Mouse (Mus musculus): ENCODE data around the gene Kctd18. TPM values are rescaled to one million over a fixed set of nuclear protein-coding genes. Genes with fewer than 3 reads are reported as not detected.
"Not testable (repeated sequence)": the region's sequence is repeated elsewhere in the genome, so short reads cannot be mapped to it uniquely, and the experiment has no call there.

Kctd18 gene
- polyA plus RNA-seq, 1 experiment from 2014 or later: 25.5 TPM

- H3K4me3 ChIP-seq; H3K9ac ChIP-seq; H3K4me1 ChIP-seq (replicated peaks); H3K9me3 ChIP-seq; H3K4me2 ChIP-seq; H3K27me3 ChIP-seq; H3K27ac ChIP-seq (replicated peaks); ATAC-seq (ENCODE audit: low FRiP score, low read depth); H3K36me3 ChIP-seq: not testable (repeated sequence)
- WGBS: 98% methylated on average over 9 of the region's 9 CpGs
These were observed 18.6 kb upstream of the Kctd18 start for GRCm38 (mm10) chr1:58037306-58037705.

DNA sequence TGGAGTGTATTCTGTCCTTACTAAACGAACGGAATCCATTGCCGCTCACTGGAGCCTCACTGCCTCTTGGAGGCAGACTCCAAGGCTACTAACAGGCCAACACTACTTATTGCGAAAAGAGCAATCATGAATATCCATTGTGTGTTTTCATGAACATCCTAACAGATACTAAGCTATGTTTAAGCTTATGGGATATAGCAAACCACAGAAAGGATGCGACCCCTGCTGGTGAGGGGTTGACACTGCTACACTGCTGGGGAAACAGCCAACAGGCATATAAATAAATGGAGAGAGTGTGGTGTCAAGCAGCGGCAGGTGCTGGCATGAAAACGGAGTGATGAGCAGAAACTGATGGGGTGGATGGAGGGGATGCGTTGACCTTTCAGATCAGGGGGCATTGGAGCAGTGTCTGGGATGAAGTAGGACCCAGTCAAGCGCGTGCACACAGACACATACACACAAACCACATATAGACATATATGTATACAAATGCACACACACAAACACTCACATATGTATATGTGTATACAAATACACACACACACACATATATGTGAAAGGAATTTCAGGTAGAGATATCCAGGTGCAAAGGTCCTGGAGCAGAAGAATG lies 12.5 kb upstream of the Kctd18 start:
- Histone ChIP-seq H3K9me3 (no peaks in the 10 kb centered on the region), H3K27ac (replicated peaks) (no peak overlapping the region; the same call in 1 of the 2 replicates)
- 60% methylated on average over 10 of the region's 10 CpGs for WGBS

GRCm38 (mm10) chr1:58030156-58030871 lies 11.6 kb upstream of the Kctd18 start:
- H3K36me3 ChIP-seq: no peaks in the 10 kb centered on the region
- H3K9ac ChIP-seq: no peak overlapping the region
- peak overlapping the region; percentile 47 for H3K4me2 ChIP-seq
- no peaks in the 10 kb centered on the region for H3K9me3 ChIP-seq
- 0 out of 2 replicates have a peak, but pooled peaks cover 13% of the 10 kb centered on the region for H3K4me1 ChIP-seq (replicated peaks)
- WGBS: 36% methylated on average over 13 of the region's 13 CpGs
- H3K4me3 ChIP-seq: no peak overlapping the region
- H3K27ac ChIP-seq (replicated peaks): peak overlapping the region; percentile 68
- no peaks in the 10 kb centered on the region for H3K27me3 ChIP-seq
- ATAC-seq (ENCODE audit: low FRiP score, low read depth): peak; percentile 93

More for the DNA sequence above, 12.5 kb upstream of the Kctd18 start:
- H3K4me3 ChIP-seq: no peak overlapping the region
- no peak overlapping the region for H3K9ac ChIP-seq
- H3K4me2 ChIP-seq: no peak overlapping the region
- H3K27me3 ChIP-seq: no peaks in the 10 kb centered on the region
- 0 out of 2 replicates have a peak, but pooled peaks cover 13% of the 10 kb centered on the region for H3K4me1 ChIP-seq (replicated peaks)
- H3K36me3 ChIP-seq: no peaks in the 10 kb centered on the region
- ATAC-seq (ENCODE audit: low FRiP score, low read depth): 0 out of 2 replicates have a peak, but pooled peaks have one; percentile 20

DNA sequence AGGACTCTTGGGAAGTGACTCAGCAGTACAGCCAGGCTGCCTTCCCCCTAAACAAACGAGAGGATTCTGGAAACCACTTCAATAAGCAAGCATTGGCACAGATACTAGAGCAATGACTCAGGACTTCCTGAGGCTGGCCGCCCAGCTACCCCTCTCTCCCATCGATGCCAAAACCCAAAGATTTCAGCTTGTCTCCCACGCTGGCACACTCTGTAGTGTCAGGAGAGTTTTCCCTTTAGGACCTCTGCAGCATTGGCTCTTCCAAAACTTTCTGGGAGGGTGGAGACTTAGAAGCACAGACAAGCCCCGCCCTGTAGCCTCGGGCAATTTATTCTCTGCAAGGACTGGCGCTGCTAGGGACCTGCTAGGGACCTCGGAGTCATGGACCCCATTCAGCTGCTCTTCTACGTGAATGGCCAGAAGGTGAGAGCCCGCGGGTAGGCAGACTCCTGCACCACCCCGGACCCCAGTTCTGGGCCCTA lies 10.9 kb upstream of the Kctd18 start, which contains the start of gene Aox1:
Gene Aox1 (plus strand): TSS at position 296 of the 482 bp plus-strand sequence.
- no peaks in the 10 kb centered on the region for H3K36me3 ChIP-seq
- WGBS: 18% methylated on average over 12 of the region's 12 CpGs
- H3K4me1 ChIP-seq (replicated peaks): 0 out of 2 replicates have a peak, but pooled peaks cover 13% of the 10 kb centered on the region
- H3K9ac ChIP-seq: no peak within 1 kb of the TSS
- no peaks in the 10 kb centered on the region for H3K9me3 ChIP-seq
- peak; percentile 70 for ATAC-seq (ENCODE audit: low FRiP score, low read depth)
- no peaks in the 10 kb centered on the region for H3K27me3 ChIP-seq
- H3K27ac ChIP-seq (replicated peaks): peak within 1 kb of the TSS; percentile 68
- peak within 1 kb of the TSS; percentile 47 for H3K4me2 ChIP-seq
- no peak within 1 kb of the TSS for H3K4me3 ChIP-seq

DNA sequence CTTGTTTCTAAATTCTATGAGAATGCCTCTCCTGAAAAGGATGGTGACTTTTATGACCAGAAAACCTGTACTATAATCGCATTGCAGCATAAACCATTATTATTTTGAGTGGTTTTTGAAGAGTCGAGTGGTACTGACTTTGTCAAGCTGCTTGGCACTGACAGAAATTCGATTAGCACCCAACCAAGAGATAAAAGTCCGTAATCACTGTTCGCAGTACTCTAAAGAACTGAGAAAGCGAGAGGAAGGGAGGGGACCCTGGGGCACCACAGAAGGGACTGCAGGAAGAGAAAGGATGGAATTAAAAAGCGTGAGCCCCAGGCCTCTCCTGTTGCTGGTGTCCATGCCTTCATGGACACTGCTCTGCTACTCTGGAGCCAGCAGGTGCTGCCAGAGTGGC lies 9.0 kb upstream of the Kctd18 start:
- WGBS: 90% methylated on average over 7 of the region's 7 CpGs
- H3K4me3 ChIP-seq: no peak overlapping the region
- no peaks in the 10 kb centered on the region for H3K9me3 ChIP-seq
- H3K36me3 ChIP-seq: no peaks in the 10 kb centered on the region
- H3K4me2 ChIP-seq: no peak overlapping the region
- H3K4me1 ChIP-seq (replicated peaks): 0 out of 2 replicates have a peak, but pooled peaks cover 13% of the 10 kb centered on the region
- H3K27me3 ChIP-seq: no peaks in the 10 kb centered on the region
- ATAC-seq (ENCODE audit: low FRiP score, low read depth): no peak
- H3K27ac ChIP-seq (replicated peaks): no peak overlapping the region
- no peak overlapping the region for H3K9ac ChIP-seq

GRCm38 (mm10) chr1:58006388-58006787 lies 12.4 kb downstream of the Kctd18 start:
- not testable (repeated sequence) for H3K9me3 ChIP-seq; H3K36me3 ChIP-seq; H3K4me1 ChIP-seq (replicated peaks); H3K4me3 ChIP-seq; H3K27ac ChIP-seq (replicated peaks); H3K9ac ChIP-seq; H3K27me3 ChIP-seq; ATAC-seq (ENCODE audit: low FRiP score, low read depth); H3K4me2 ChIP-seq
- 94% methylated on average over 7 of the region's 7 CpGs for WGBS

- Histone ChIP-seq H3K27me3 (no peaks in the 10 kb centered on the region), H3K27ac (replicated peaks) (no peak overlapping the region), H3K4me1 (replicated peaks) (peaks cover 13% of the 10 kb centered on the region), H3K9me3 (no peaks in the 10 kb centered on the region), H3K9ac (no peak overlapping the region), H3K36me3 (no peaks in the 10 kb centered on the region), H3K4me2 (no peak overlapping the region), H3K4me3 (no peak overlapping the region)
- ATAC-seq (ENCODE audit: low FRiP score, low read depth): no peak
- WGBS: 83% methylated on average over 3 of the region's 3 CpGs
These were observed 20.6 kb downstream of the Kctd18 start for GRCm38 (mm10) chr1:57998146-57998545.

- Histone ChIP-seq H3K9ac (peak overlapping the region; percentile 63), H3K4me3 (peak overlapping the region; percentile 78), H3K27ac (replicated peaks) (no peak overlapping the region), H3K36me3 (no peaks in the 10 kb centered on the region), H3K27me3 (no peaks in the 10 kb centered on the region), H3K4me1 (replicated peaks) (peaks cover 13% of the 10 kb centered on the region), H3K9me3 (no peaks in the 10 kb centered on the region), H3K4me2 (peak overlapping the region; percentile 85)
- ATAC-seq (ENCODE audit: low FRiP score, low read depth): no peak; the same call in 1 of the 2 replicates
- under 1% methylated on average over 29 of the region's 29 CpGs for WGBS
These were observed 22.6 kb downstream of the Kctd18 start for GRCm38 (mm10) chr1:57996133-57996615.

- peak within 1 kb of the TSS; percentile 93 for H3K27ac ChIP-seq (replicated peaks)
- peaks cover 13% of the 10 kb centered on the region for H3K4me1 ChIP-seq (replicated peaks)
- no peaks in the 10 kb centered on the region for H3K36me3 ChIP-seq
- peak within 1 kb of the TSS; percentile 85 for H3K4me2 ChIP-seq
- H3K4me3 ChIP-seq: peak within 1 kb of the TSS; percentile 78
- H3K9me3 ChIP-seq: no peaks in the 10 kb centered on the region
- WGBS: 7% methylated on average over 30 of the region's 30 CpGs
- H3K27me3 ChIP-seq: no peaks in the 10 kb centered on the region
- peak; percentile 99 for ATAC-seq (ENCODE audit: low FRiP score, low read depth)
- H3K9ac ChIP-seq: peak within 1 kb of the TSS; percentile 63
These were observed 23.2 kb downstream of the Kctd18 start, which contains the start of gene Sgo2a for GRCm38 (mm10) chr1:57995432-57996132. Sgo2a (plus strand) TSS chr1:57995971.

GRCm38 (mm10) chr1:57991277-57991676 lies 27.5 kb downstream of the Kctd18 start:
- no peak for ATAC-seq (ENCODE audit: low FRiP score, low read depth)
- peaks cover 2% of the 10 kb centered on the region for H3K4me1 ChIP-seq (replicated peaks)

DNA sequence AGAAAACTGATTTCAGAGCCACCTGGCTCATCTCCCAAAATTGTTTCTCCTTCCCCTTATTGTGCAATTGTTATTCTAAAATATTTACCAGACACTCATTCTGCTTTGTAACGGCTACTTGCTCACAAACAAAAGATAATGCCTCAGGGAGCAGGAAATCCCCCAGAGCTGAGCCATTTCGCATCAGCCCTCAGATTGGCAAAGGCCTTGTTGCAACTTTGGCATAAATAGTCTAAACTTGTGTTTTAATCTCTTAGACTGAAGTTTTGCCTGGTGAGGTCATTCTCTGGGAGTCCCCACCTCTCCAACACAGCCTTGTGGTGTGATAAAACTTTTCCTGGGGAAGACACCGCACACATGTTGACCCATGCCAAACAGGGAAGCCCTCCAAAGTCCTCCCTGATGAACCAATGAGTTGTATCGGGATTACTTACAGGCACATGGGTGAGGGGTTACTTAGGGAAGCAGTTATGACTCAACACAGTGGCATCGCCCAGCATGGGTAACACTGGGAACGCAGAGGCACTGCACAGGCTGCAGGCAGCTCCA lies 29.6 kb downstream of the Kctd18 start:
- Histone ChIP-seq H3K4me3 (no peak overlapping the region), H3K9ac (no peak overlapping the region), H3K36me3 (no peaks in the 10 kb centered on the region), H3K27ac (replicated peaks) (no peak overlapping the region), H3K9me3 (no peaks in the 10 kb centered on the region), H3K27me3 (no peaks in the 10 kb centered on the region), H3K4me1 (replicated peaks) (no peaks in the 10 kb centered on the region), H3K4me2 (no peak overlapping the region)
- ATAC-seq (ENCODE audit: low FRiP score, low read depth): no peak
- 66% methylated on average over 6 of the region's 6 CpGs for WGBS

More at GRCm38 (mm10) chr1:57991277-57991676, 27.5 kb downstream of the Kctd18 start:
- Histone ChIP-seq H3K36me3 (no peaks in the 10 kb centered on the region), H3K4me2 (no peak overlapping the region), H3K4me3 (no peak overlapping the region), H3K9ac (no peak overlapping the region), H3K9me3 (no peaks in the 10 kb centered on the region), H3K27me3 (no peaks in the 10 kb centered on the region), H3K27ac (replicated peaks) (no peak overlapping the region)
- 81% methylated on average over 2 of the region's 2 CpGs for whole genome bisulfite sequencing

Data from hindbrain, embryonic 15.5 days (tissue).